In genomic region chr1:168545072-168545780, GRCm38 (mm10) we compare ENCODE assay signal across 32 mouse cellular contexts.
DNase-seq lines count a peak whose midpoint lies in the region; ATAC-seq and TF ChIP-seq lines count a peak whose summit lies in the region.
"Had no signal": no experiment of that assay in that cellular context is flagged by ENCODE, and none has a peak within 500 bp of the region (broad histone marks: within the 10 kb centered on the region; RNA-seq: fewer than 3 reads in every experiment).

No protein-coding gene starts in this region.

- TF ChIP-seq CTCF in lung, postnatal 0 days (IDR thresholded peaks at IDR 0.05): no peak
- no peak for TF ChIP-seq CTCF in lung, adult 2 months (IDR thresholded peaks at IDR 0.05; ENCODE audit: insufficient read depth, low read length)

- H3K27ac ChIP-seq in heart, embryonic 16.5 days (ENCODE audit: low read length): no peak overlapping the region
- no peak overlapping the region for H3K27ac ChIP-seq in lung, postnatal 0 days (ENCODE audit: low read length)
- H3K27ac ChIP-seq: embryonic facial prominence, embryonic 12.5 days; forebrain, embryonic 15.5 days; gastrocnemius, adult 2 months; heart, adult 2 months; hindbrain, embryonic 10.5 days; hindbrain, embryonic 15.5 days; layer of hippocampus, adult 2 months; left cerebral cortex, adult 2 months; limb, embryonic 13.5 days; neural tube, embryonic 12.5 days had no signal

- H3K9me3 ChIP-seq in heart, embryonic 16.5 days (replicated peaks; ENCODE audit: control insufficient read depth, low read length): no peaks in the 10 kb centered on the region
- H3K9me3 ChIP-seq in lung, postnatal 0 days (ENCODE audit: low read length): no peaks in the 10 kb centered on the region
- H3K9me3 ChIP-seq: embryonic facial prominence, embryonic 12.5 days; forebrain, embryonic 15.5 days; heart, embryonic 12.5 days; hindbrain, embryonic 10.5 days; hindbrain, embryonic 15.5 days; limb, embryonic 13.5 days; neural tube, embryonic 12.5 days had no signal

- WGBS in heart, embryonic 16.5 days: 37% methylated on average over 7 of the region's 7 CpGs
- 39% methylated on average over 7 of the region's 7 CpGs for WGBS in lung, postnatal 0 days
- 49% methylated on average over 7 of the region's 7 CpGs for WGBS in lung, adult 2 months

- intact Hi-C loops in heart, postnatal 25 days (cut with DNase I): no loop called here

- no peak overlapping the region for H3ac ChIP-seq in myocyte (ENCODE audit: control insufficient read depth, insufficient read length)

- H3K9ac ChIP-seq in heart, embryonic 16.5 days (ENCODE audit: low read length): no peak overlapping the region
- H3K9ac ChIP-seq in lung, postnatal 0 days (replicated peaks; ENCODE audit: low read depth): no peak overlapping the region
- H3K9ac ChIP-seq: embryonic facial prominence, embryonic 12.5 days; forebrain, embryonic 15.5 days; heart, embryonic 12.5 days; hindbrain, embryonic 15.5 days; limb, embryonic 13.5 days; neural tube, embryonic 12.5 days had no signal

- TF ChIP-seq POLR2A in lung, adult 2 months (IDR thresholded peaks at IDR 0.05; ENCODE audit: borderline replicate concordance, extremely low read depth, low read depth, low read length): no peak
- TF ChIP-seq POLR2A in myocyte (IDR thresholded peaks at IDR 0.05; ENCODE audit: insufficient read length, low read depth): no peak

- peak; percentile 60; the same call in 1 of the 2 replicates for ATAC-seq in heart, embryonic 16.5 days (replicated peaks; ENCODE audit: extremely low read depth, insufficient read depth, low FRiP score)
- no peak for ATAC-seq in lung, postnatal 0 days
- no peak for ATAC-seq in erythroblast, adult 5-6 weeks (replicated peaks; ENCODE audit: low FRiP score, poor library complexity, severe bottlenecking)
- ATAC-seq: CD4-positive, CD25-positive, alpha-beta regulatory T cell, adult 4 months; forebrain, embryonic 15.5 days; inflammation-experienced regulatory T-cells, adult 6 months; midbrain, embryonic 16.5 days had no signal

- TF ChIP-seq EP300 in lung, postnatal 0 days (IDR thresholded peaks at IDR 0.05): no peak

- no peak overlapping the region for H3K4me3 ChIP-seq in heart, embryonic 16.5 days (ENCODE audit: low read length)
- H3K4me3 ChIP-seq in lung, postnatal 0 days (ENCODE audit: low read depth, low read length): no peak overlapping the region
- H3K4me3 ChIP-seq in lung, adult 2 months (replicated peaks; ENCODE audit: extremely low read depth, low read depth, low read length): no peak overlapping the region
- H3K4me3 ChIP-seq in myocyte: no peak overlapping the region
- H3K4me3 ChIP-seq: embryonic facial prominence, embryonic 12.5 days; forebrain, embryonic 15.5 days; gastrocnemius, adult 2 months; heart, adult 2 months; heart, embryonic 12.5 days; hindbrain, embryonic 10.5 days; hindbrain, embryonic 15.5 days; layer of hippocampus, adult 2 months; left cerebral cortex, adult 2 months; limb, embryonic 13.5 days; neural tube, embryonic 12.5 days had no signal

- no peak overlapping the region for H3K4me2 ChIP-seq in heart, embryonic 16.5 days (ENCODE audit: low read depth, low read length)
- H3K4me2 ChIP-seq in lung, postnatal 0 days (replicated peaks; ENCODE audit: low read depth, low read length): no peak overlapping the region
- peak overlapping the region; percentile 58 for H3K4me2 ChIP-seq in myocyte (ENCODE audit: low read depth)
- H3K4me2 ChIP-seq: embryonic facial prominence, embryonic 12.5 days; forebrain, embryonic 15.5 days; heart, embryonic 12.5 days; hindbrain, embryonic 15.5 days; limb, embryonic 13.5 days; liver, embryonic 11.5 days; midbrain, embryonic 11.5 days; neural tube, embryonic 12.5 days had no signal

- DNase-seq in heart, postnatal 25 days (ENCODE audit: low spot score): no peak
- peak; percentile 28 for DNase-seq in lung, postnatal 0 days (ENCODE audit: low spot score)
- no peak for DNase-seq in lung, adult 2 months
- DNase-seq in adipocyte (ENCODE audit: low spot score): peak; percentile 19
- DNase-seq in adrenal gland, postnatal 14 days: no peak
- DNase-seq: adrenal gland, postnatal 10 days; cerebellum, adult 11 months; cerebellum, adult 9-10 months; cerebellum, postnatal 36 days; gastrocnemius, adult 2 months; gastrocnemius, postnatal 36 days; heart, adult 2 months; kidney, adult 11 months; kidney, postnatal 36 days; thymus, adult 2 months had no signal

- H3K27me3 ChIP-seq in heart, embryonic 16.5 days (ENCODE audit: control insufficient read depth, insufficient read depth, low read length): no peaks in the 10 kb centered on the region
- no peaks in the 10 kb centered on the region for H3K27me3 ChIP-seq in lung, postnatal 0 days (replicated peaks; ENCODE audit: insufficient read depth, low read length)
- H3K27me3 ChIP-seq in myocyte (ENCODE audit: control insufficient read depth, insufficient read depth, insufficient read length): no peaks in the 10 kb centered on the region
- H3K27me3 ChIP-seq: embryonic facial prominence, embryonic 12.5 days; forebrain, embryonic 15.5 days; heart, embryonic 12.5 days; hindbrain, embryonic 15.5 days; neural tube, embryonic 12.5 days had no signal

- H3K36me3 ChIP-seq in heart, embryonic 16.5 days (ENCODE audit: control insufficient read depth, insufficient read depth): no peaks in the 10 kb centered on the region
- H3K36me3 ChIP-seq in lung, postnatal 0 days (ENCODE audit: insufficient read depth, low read length): no peaks in the 10 kb centered on the region
- H3K36me3 ChIP-seq in myocyte (ENCODE audit: control insufficient read depth, insufficient read depth): no peaks in the 10 kb centered on the region
- H3K36me3 ChIP-seq: embryonic facial prominence, embryonic 12.5 days; forebrain, embryonic 15.5 days; heart, embryonic 12.5 days; hindbrain, embryonic 10.5 days; hindbrain, embryonic 15.5 days; limb, embryonic 13.5 days; neural tube, embryonic 12.5 days had no signal

- peaks cover 2% of the 10 kb centered on the region for H3K4me1 ChIP-seq in heart, embryonic 16.5 days (ENCODE audit: control insufficient read depth, insufficient read depth, low read length)
- H3K4me1 ChIP-seq in lung, postnatal 0 days (ENCODE audit: insufficient read depth, low read depth, low read length): no peaks in the 10 kb centered on the region
- H3K4me1 ChIP-seq in lung, adult 2 months (ENCODE audit: control insufficient read depth, insufficient read depth, low read length): no peaks in the 10 kb centered on the region
- H3K4me1 ChIP-seq: embryonic facial prominence, embryonic 12.5 days; hindbrain, embryonic 15.5 days; neural tube, embryonic 12.5 days had no signal

- no peaks in the 10 kb centered on the region for H3K79me2 ChIP-seq in myocyte (ENCODE audit: control insufficient read depth, insufficient read depth)

TF ChIP-seq in myocyte, 11 proteins besides CTCF, POLR2A, EP300 and RAD21:
- TF ChIP-seq TCF12 (IDR thresholded peaks at IDR 0.05; ENCODE audit: insufficient read depth, poor library complexity, severe bottlenecking) (no peak), CEBPB (IDR thresholded peaks at IDR 0.05; ENCODE audit: insufficient read depth, poor library complexity, severe bottlenecking) (no peak), SRF (IDR thresholded peaks at IDR 0.05; ENCODE audit: control insufficient read depth, insufficient read length, low read depth) (no peak), E2F4 (IDR thresholded peaks at IDR 0.05; ENCODE audit: insufficient read depth) (no peak), POLR2AphosphoS2 (IDR thresholded peaks at IDR 0.05; ENCODE audit: insufficient read length, low read depth) (no peak), MYOD1 (IDR thresholded peaks at IDR 0.05; ENCODE audit: control insufficient read depth in 1 of 3, insufficient read length in 2 of 3, low read depth in 2 of 3) (no peak), MAX (IDR thresholded peaks at IDR 0.05; ENCODE audit: low read depth) (no peak), REST (IDR thresholded peaks at IDR 0.05; ENCODE audit: insufficient read depth, insufficient read length) (no peak)

Comparison
In these comparisons a context has a peak if more than half of its experiments do, and no peak if none do; other contexts are left out.
1. DNase-seq: peak in lung, postnatal 0 days (single experiment) and adipocyte (single experiment); none in heart, postnatal 25 days (single experiment), lung, adult 2 months (single experiment) and adrenal gland, postnatal 14 days (single experiment).